9 mouse cellular contexts compared by ENCODE assay signal in the genomic region with DNA sequence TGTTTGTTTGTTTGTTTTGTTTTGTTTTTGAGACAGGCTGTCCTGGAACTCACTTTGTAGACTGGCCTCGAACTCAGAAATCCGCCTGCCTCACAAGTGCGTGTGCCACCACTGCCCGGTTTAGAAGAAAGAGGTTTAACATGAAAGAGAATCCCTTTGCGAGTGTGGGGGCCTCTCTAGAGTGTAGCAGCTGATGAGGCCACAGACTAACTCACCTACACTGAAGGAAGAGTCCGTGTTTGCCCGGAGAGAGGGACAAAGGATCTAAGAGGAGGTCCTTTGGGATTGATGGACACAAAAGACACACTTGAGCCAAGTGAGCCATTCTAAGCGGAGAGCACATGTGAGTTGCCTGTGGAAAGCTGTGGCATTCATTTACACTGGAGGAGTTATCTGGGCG. TPM values are rescaled to one million over a fixed set of nuclear protein-coding genes. Genes with fewer than 3 reads are reported as not detected.
DNase-seq lines count a peak whose midpoint lies in the region; ATAC-seq and TF ChIP-seq lines count a peak whose summit lies in the region.
"Had no signal": no experiment of that assay in that cellular context is flagged by ENCODE, and none has a peak within 500 bp of the region (broad histone marks: within the 10 kb centered on the region; RNA-seq: fewer than 3 reads in every experiment).

No protein-coding gene starts in this region.

- 0 out of 2 replicates have a peak, but pooled peaks have one; percentile 6 for ATAC-seq in midbrain, embryonic 13.5 days
- no peak for ATAC-seq in midbrain, embryonic 11.5 days (ENCODE audit: low FRiP score)
- no peak for ATAC-seq in limb, embryonic 11.5 days (ENCODE audit: insufficient number of reproducible peaks, low FRiP score, low TSS enrichment, low read depth)
- 0 out of 2 replicates have a peak, but pooled peaks have one; percentile 1 for ATAC-seq in stomach, postnatal 0 days (ENCODE audit: low FRiP score, low TSS enrichment)

- peak; percentile 85 for DNase-seq in heart, adult 11 months
- no peak for DNase-seq in heart, postnatal 25 days (ENCODE audit: low spot score)
- DNase-seq in midbrain, embryonic 11.5 days (ENCODE audit: low spot score, missing footprints), result no peak
- DNase-seq in limb, embryonic 11.5 days (ENCODE audit: low spot score), result no peak
- no peak for DNase-seq in stomach, postnatal 0 days (ENCODE audit: low spot score)
- no peak for DNase-seq in retina, postnatal 1 day
- DNase-seq in ovary, postnatal 10 days (ENCODE audit: low spot score), result no peak

- no peaks in the 10 kb centered on the region for H3K9me3 ChIP-seq in midbrain, embryonic 13.5 days
- H3K9me3 ChIP-seq in midbrain, embryonic 11.5 days (ENCODE audit: control insufficient read depth, low read length), result no peaks in the 10 kb centered on the region
- no peaks in the 10 kb centered on the region for H3K9me3 ChIP-seq in limb, embryonic 11.5 days (ENCODE audit: control insufficient read depth, low read length)
- H3K9me3 ChIP-seq in stomach, postnatal 0 days (ENCODE audit: control insufficient read depth, low read length), result no peaks in the 10 kb centered on the region

- WGBS in midbrain, embryonic 13.5 days, result 22% methylated on average over 9 of the region's 9 CpGs
- 18% methylated on average over 9 of the region's 9 CpGs for WGBS in midbrain, embryonic 11.5 days
- 32% methylated on average over 9 of the region's 9 CpGs for WGBS in limb, embryonic 11.5 days
- 27% methylated on average over 9 of the region's 9 CpGs for whole genome bisulfite sequencing in stomach, postnatal 0 days

- H3K27ac ChIP-seq in midbrain, embryonic 13.5 days, result no peak overlapping the region
- H3K27ac ChIP-seq in midbrain, embryonic 11.5 days (ENCODE audit: low read depth, low read length), result no peak overlapping the region
- H3K27ac ChIP-seq in limb, embryonic 11.5 days (replicated peaks; ENCODE audit: low read depth, low read length), result no peak overlapping the region
- no peak overlapping the region for H3K27ac ChIP-seq in stomach, postnatal 0 days (replicated peaks)

- H3K9ac ChIP-seq in midbrain, embryonic 13.5 days (replicated peaks), result no peak overlapping the region
- H3K9ac ChIP-seq in midbrain, embryonic 11.5 days (ENCODE audit: low read length), result no peak overlapping the region
- H3K9ac ChIP-seq in limb, embryonic 11.5 days (ENCODE audit: low read length), result no peak overlapping the region
- H3K9ac ChIP-seq in stomach, postnatal 0 days (ENCODE audit: low read length), result no peak overlapping the region

- peaks cover 69% of the 10 kb centered on the region for H3K27me3 ChIP-seq in midbrain, embryonic 13.5 days
- peaks cover 49% of the 10 kb centered on the region for H3K27me3 ChIP-seq in midbrain, embryonic 11.5 days (ENCODE audit: control insufficient read depth, insufficient read depth, low read length)
- H3K27me3 ChIP-seq in limb, embryonic 11.5 days (ENCODE audit: control insufficient read depth, insufficient read depth, low read length), result peaks cover 42% of the 10 kb centered on the region
- no peaks in the 10 kb centered on the region; the same call in 1 of the 2 replicates for H3K27me3 ChIP-seq in stomach, postnatal 0 days (ENCODE audit: control insufficient read depth, insufficient read depth, low read length)

- H3K4me1 ChIP-seq in midbrain, embryonic 13.5 days (replicated peaks), result peaks cover 25% of the 10 kb centered on the region
- peaks cover 12% of the 10 kb centered on the region for H3K4me1 ChIP-seq in midbrain, embryonic 11.5 days (ENCODE audit: control insufficient read depth, insufficient read depth, low read length)
- H3K4me1 ChIP-seq in limb, embryonic 11.5 days (ENCODE audit: control insufficient read depth, insufficient read depth, low read length), result peaks cover 13% of the 10 kb centered on the region
- H3K4me1 ChIP-seq in stomach, postnatal 0 days (replicated peaks; ENCODE audit: control insufficient read depth, insufficient read depth), result peaks cover 4% of the 10 kb centered on the region; the same call in 1 of the 2 replicates

- no peak for TF ChIP-seq EP300 in stomach, postnatal 0 days (optimal IDR thresholded peaks at IDR 0.05)

- peaks cover 10% of the 10 kb centered on the region; the same call in 1 of the 2 replicates for H3K36me3 ChIP-seq in midbrain, embryonic 13.5 days
- H3K36me3 ChIP-seq in midbrain, embryonic 11.5 days (ENCODE audit: control insufficient read depth, insufficient read depth, low read length), result no peaks in the 10 kb centered on the region
- H3K36me3 ChIP-seq in limb, embryonic 11.5 days (ENCODE audit: control insufficient read depth, insufficient read depth, low read length), result no peaks in the 10 kb centered on the region
- no peaks in the 10 kb centered on the region for H3K36me3 ChIP-seq in stomach, postnatal 0 days (ENCODE audit: control insufficient read depth, insufficient read depth, low read length)

- intact Hi-C loops in heart, postnatal 25 days (cut with DNase I), result loop anchor here (1.0 kb wide), 1 partner anchor 52 kb away; no protein-coding TSS in a partner anchor

- peak overlapping the region; percentile 25; the same call in 1 of the 2 replicates for H3K4me3 ChIP-seq in midbrain, embryonic 13.5 days (replicated peaks)
- no peak overlapping the region for H3K4me3 ChIP-seq in midbrain, embryonic 11.5 days (ENCODE audit: low read depth, low read length)
- peak overlapping the region; percentile 15; the same call in 1 of the 2 replicates for H3K4me3 ChIP-seq in limb, embryonic 11.5 days (ENCODE audit: low read depth, low read length)
- H3K4me3 ChIP-seq in stomach, postnatal 0 days (ENCODE audit: low read depth, low read length), result 0 out of 2 replicates have a peak overlapping the region, but pooled peaks have one; percentile 29

- no peak for TF ChIP-seq CTCF in stomach, postnatal 0 days (IDR thresholded peaks at IDR 0.05; ENCODE audit: low read depth)

- H3K4me2 ChIP-seq in midbrain, embryonic 13.5 days (replicated peaks), result peak overlapping the region; percentile 45; the same call in 1 of the 2 replicates
- H3K4me2 ChIP-seq in midbrain, embryonic 11.5 days, result no peak overlapping the region
- H3K4me2 ChIP-seq in limb, embryonic 11.5 days (ENCODE audit: low read depth, severe bottlenecking), result peak overlapping the region; percentile 45; the same call in 1 of the 2 replicates
- H3K4me2 ChIP-seq in stomach, postnatal 0 days (replicated peaks; ENCODE audit: low read depth), result no peak overlapping the region

RNA-seq across cellular contexts. Expression of a gene that starts 3.2 kb away (rescaled TPM):
- 10 to 100 TPM; 18.2 to 29.2 TPM for total RNA-seq in heart, postnatal 25 days (2021)
- 0.86 and 1.0 TPM in 2 replicates for polyA plus RNA-seq in midbrain, embryonic 13.5 days (2015; fragmentation: Nextera tagmentation; extraction: Ambion mirVana)
- polyA plus RNA-seq in midbrain, embryonic 11.5 days (2014; fragmentation: Nextera tagmentation; extraction: Ambion mirVana), result 0.51 and 0.58 TPM in 2 replicates
- polyA plus RNA-seq in limb, embryonic 11.5 days (2014; fragmentation: Nextera tagmentation; extraction: Ambion mirVana), result 2.7 and 4.1 TPM in 2 replicates
- polyA plus RNA-seq in stomach, postnatal 0 days (2015; fragmentation: Nextera tagmentation; extraction: Ambion mirVana), result 0.70 and 0.76 TPM in 2 replicates

RNA-seq across cellular contexts. Expression of a gene that starts 12.2 kb away (rescaled TPM):
- total RNA-seq in heart, postnatal 25 days (2021), result 1 to 10 TPM; 1.5 to 1.6 TPM
- 28.8 and 30.2 TPM in 2 replicates for polyA plus RNA-seq in midbrain, embryonic 13.5 days (2015; fragmentation: Nextera tagmentation; extraction: Ambion mirVana)
- 8.1 and 9.4 TPM in 2 replicates for polyA plus RNA-seq in midbrain, embryonic 11.5 days (2014; fragmentation: Nextera tagmentation; extraction: Ambion mirVana)
- 3.4 TPM in 2 replicates for polyA plus RNA-seq in limb, embryonic 11.5 days (2014; fragmentation: Nextera tagmentation; extraction: Ambion mirVana)
- polyA plus RNA-seq in stomach, postnatal 0 days (2015; fragmentation: Nextera tagmentation; extraction: Ambion mirVana), result 45.9 and 65.4 TPM in 2 replicates

RNA-seq across cellular contexts. Expression of a gene that starts 12.6 kb away (rescaled TPM):
- 10 to 100 TPM; 10.9 to 12.7 TPM for total RNA-seq in heart, postnatal 25 days (2021)
- 20.2 and 24.5 TPM in 2 replicates for polyA plus RNA-seq in midbrain, embryonic 13.5 days (2015; fragmentation: Nextera tagmentation; extraction: Ambion mirVana)
- 25.8 and 28.2 TPM in 2 replicates for polyA plus RNA-seq in midbrain, embryonic 11.5 days (2014; fragmentation: Nextera tagmentation; extraction: Ambion mirVana)
- 37.2 and 40.3 TPM in 2 replicates for polyA plus RNA-seq in limb, embryonic 11.5 days (2014; fragmentation: Nextera tagmentation; extraction: Ambion mirVana)
- 25.3 and 29.7 TPM in 2 replicates for polyA plus RNA-seq in stomach, postnatal 0 days (2015; fragmentation: Nextera tagmentation; extraction: Ambion mirVana)
- total RNA-seq: monocyte, adult 5-6 weeks had no signal

RNA-seq across cellular contexts. Expression of a gene that starts 18.3 kb away (rescaled TPM):
- 10 to 100 TPM; 26.3 to 28.6 TPM for total RNA-seq in heart, postnatal 25 days (2021)
- 195 and 234 TPM in 2 replicates for polyA plus RNA-seq in midbrain, embryonic 13.5 days (2015; fragmentation: Nextera tagmentation; extraction: Ambion mirVana)
- 130 and 138 TPM in 2 replicates for polyA plus RNA-seq in midbrain, embryonic 11.5 days (2014; fragmentation: Nextera tagmentation; extraction: Ambion mirVana)
- 138 TPM in 2 replicates for polyA plus RNA-seq in limb, embryonic 11.5 days (2014; fragmentation: Nextera tagmentation; extraction: Ambion mirVana)
- 27.8 and 32.9 TPM in 2 replicates for polyA plus RNA-seq in stomach, postnatal 0 days (2015; fragmentation: Nextera tagmentation; extraction: Ambion mirVana)

RNA-seq across cellular contexts. Expression of a gene that starts 34.1 kb away (rescaled TPM):
- 10 to 100 TPM; 23.3 to 24.6 TPM for total RNA-seq in heart, postnatal 25 days (2021)
- 16.9 and 17.3 TPM in 2 replicates for polyA plus RNA-seq in midbrain, embryonic 13.5 days (2015; fragmentation: Nextera tagmentation; extraction: Ambion mirVana)
- 10.3 and 11.4 TPM in 2 replicates for polyA plus RNA-seq in midbrain, embryonic 11.5 days (2014; fragmentation: Nextera tagmentation; extraction: Ambion mirVana)
- polyA plus RNA-seq in limb, embryonic 11.5 days (2014; fragmentation: Nextera tagmentation; extraction: Ambion mirVana), result 17.8 and 20.3 TPM in 2 replicates
- 23.2 and 26.0 TPM in 2 replicates for polyA plus RNA-seq in stomach, postnatal 0 days (2015; fragmentation: Nextera tagmentation; extraction: Ambion mirVana)

Comparison
In these comparisons a context has a peak if more than half of its experiments do, and no peak if none do; other contexts are left out.
1. ATAC-seq: peak in midbrain, embryonic 13.5 days (single experiment) and stomach, postnatal 0 days (single experiment); none in midbrain, embryonic 11.5 days (single experiment) and limb, embryonic 11.5 days (single experiment).
2. H3K4me2 ChIP-seq: peak in midbrain, embryonic 13.5 days (single experiment) and limb, embryonic 11.5 days (single experiment); none in midbrain, embryonic 11.5 days (single experiment) and stomach, postnatal 0 days (single experiment).